Mouse (Mus musculus): ENCODE measurements around the gene Lce1c. TPM values are rescaled to one million over a fixed set of nuclear protein-coding genes. Genes with fewer than 3 reads are reported as not detected.
"Not testable (repeated sequence)": the region's sequence is repeated elsewhere in the genome, so short reads cannot be mapped to it uniquely, and the experiment has no call there.

Lce1c gene
- total RNA-seq (2021) = not detected

DNA sequence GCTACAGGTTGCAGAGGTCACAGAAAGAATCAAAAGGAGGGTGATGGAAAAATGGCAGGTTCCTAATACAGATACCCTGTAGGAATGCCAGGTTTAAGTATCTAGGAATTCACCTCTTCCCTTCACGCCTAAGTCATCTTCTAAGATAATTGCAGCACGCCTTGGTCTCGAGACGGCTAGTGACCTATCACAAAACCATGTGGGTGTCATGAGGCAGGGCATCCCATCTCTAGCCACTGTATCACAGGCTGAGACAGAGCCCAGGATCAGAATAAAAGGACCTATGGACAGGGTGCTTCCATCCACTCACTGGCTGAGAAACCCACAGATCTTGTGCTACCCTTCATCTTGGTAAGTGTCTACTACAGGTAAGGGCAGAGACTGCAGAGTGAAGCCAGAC lies at the start of gene Lce1c:
Gene Lce1c (plus strand): TSS at position 301 of the 400 bp plus-strand sequence.
- DNase-seq (ENCODE audit: low spot score in 2 of 2) = no peak
- intact Hi-C loops (cut with DNase I) = no loop called here

GRCm38 (mm10) chr3:92637745-92638652 lies 41.0 kb upstream of the Lce1c start:
- DNase-seq (ENCODE audit: low spot score in 2 of 2) = no peak
- intact Hi-C loops (cut with DNase I) = no loop called here

DNA sequence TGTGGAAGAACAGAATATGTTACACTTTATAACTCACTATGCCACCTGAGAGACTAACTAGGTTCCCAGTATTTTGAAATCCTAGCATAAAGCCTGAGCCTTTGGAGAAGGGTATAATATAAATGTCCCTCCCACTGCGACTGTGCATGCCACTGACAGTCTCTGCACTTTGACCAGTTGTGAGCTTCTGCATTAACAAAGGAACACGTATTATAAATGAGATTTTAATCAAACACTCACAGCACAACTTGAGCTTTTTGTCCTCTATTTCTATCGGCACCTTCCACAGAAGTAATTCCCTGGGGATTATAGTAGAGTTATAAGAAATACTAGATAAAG lies 40.4 kb upstream of the Lce1c start:
- DNase-seq (ENCODE audit: low spot score in 2 of 2) = no peak
- intact Hi-C loops (cut with DNase I) = no loop called here

- intact Hi-C loops (cut with DNase I) = no loop called here
- DNase-seq (ENCODE audit: low spot score in 2 of 2) = no peak
Observed at GRCm38 (mm10) chr3:92639854-92640253, 39.2 kb upstream of the Lce1c start.

DNA sequence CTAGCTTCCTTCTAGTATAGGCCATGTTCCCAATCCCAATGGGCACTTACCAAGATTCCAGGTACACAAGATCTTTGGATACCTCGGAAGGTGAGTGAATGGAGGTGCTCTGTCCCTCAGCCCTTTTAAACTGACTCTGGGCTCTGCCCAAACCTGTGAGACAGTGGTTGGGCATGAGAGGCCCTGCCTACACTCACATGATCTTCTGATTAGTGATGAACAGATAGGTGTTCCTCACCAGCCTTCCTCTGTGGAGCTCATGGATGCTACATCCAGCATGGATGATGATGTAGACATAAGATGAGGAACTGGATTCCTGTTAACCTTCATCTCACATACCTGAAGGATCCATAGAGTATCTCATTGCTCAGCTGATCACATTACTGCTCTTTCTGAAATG lies 30.8 kb upstream of the Lce1c start, which contains the start of gene Lce1a1:
Gene Lce1a1 (minus strand): TSS at position 101 of the 400 bp plus-strand sequence.
- no peak for DNase-seq (ENCODE audit: low spot score in 2 of 2)
- intact Hi-C loops (cut with DNase I) = no loop called here

- intact Hi-C loops (cut with DNase I) = no loop called here
Observed at GRCm38 (mm10) chr3:92656826-92657225, 22.2 kb upstream of the Lce1c start, which contains the start of gene Lce1b. Lce1b (minus strand) TSS chr3:92656926.

GRCm38 (mm10) chr3:92670215-92670614 lies 8.8 kb upstream of the Lce1c start, which contains the start of gene Lce1a2:
Lce1a2 (minus strand) TSS chr3:92670315.
- intact Hi-C loops (cut with DNase I) = no loop called here
- no peak for DNase-seq (ENCODE audit: low spot score in 2 of 2)

More at GRCm38 (mm10) chr3:92656826-92657225, 22.2 kb upstream of the Lce1c start, which contains the start of gene Lce1b:
- DNase-seq (ENCODE audit: low spot score in 2 of 2) = no peak

- no peak for DNase-seq (ENCODE audit: low spot score in 2 of 2)
- intact Hi-C loops (cut with DNase I) = no loop called here
Observed at GRCm38 (mm10) chr3:92687110-92687509, 8.1 kb downstream of the Lce1c start, which contains the start of gene Lce1d. Lce1d (minus strand) TSS chr3:92687210.

DNA sequence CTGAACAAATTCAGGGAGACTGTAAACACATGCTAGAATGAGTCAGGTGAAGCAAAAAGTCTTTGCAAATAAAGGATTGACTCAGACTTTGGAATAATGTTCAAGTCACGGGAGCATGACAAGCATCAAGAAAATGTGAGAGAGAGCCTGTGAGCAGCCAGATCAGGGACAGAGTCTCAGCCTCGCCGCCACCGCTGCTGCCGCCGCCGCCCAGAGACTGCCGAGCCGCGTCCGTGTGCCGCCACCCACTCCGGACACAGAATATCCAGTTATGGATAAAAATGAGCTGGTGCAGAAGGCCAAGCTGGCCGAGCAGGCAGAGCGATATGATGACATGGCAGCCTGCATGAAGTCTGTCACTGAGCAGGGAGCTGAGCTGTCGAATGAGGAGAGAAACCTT lies 10.1 kb downstream of the Lce1c start:
- DNase-seq (ENCODE audit: low spot score in 2 of 2); intact Hi-C loops (cut with DNase I): not testable (repeated sequence)

DNA sequence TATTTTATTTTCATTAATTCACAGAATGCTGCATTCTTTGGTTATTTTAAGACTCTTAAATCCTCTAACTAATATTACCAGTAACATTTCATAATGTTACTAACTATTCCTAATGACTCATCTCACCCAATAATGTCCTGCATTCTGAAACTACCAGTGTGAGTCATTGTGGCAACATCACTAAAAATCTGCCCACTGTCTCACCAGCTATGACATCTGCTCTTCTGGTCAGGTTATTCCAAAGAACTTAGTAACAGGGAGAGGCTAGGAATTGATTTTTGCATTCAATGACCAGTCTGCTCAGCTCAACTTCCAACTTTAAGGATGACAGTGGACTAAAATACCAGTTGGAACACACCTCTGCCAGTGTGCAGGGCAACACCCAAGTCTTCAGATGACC lies 12.6 kb downstream of the Lce1c start:
- intact Hi-C loops (cut with DNase I) = no loop called here
- no peak for DNase-seq (ENCODE audit: low spot score in 2 of 2)

DNA sequence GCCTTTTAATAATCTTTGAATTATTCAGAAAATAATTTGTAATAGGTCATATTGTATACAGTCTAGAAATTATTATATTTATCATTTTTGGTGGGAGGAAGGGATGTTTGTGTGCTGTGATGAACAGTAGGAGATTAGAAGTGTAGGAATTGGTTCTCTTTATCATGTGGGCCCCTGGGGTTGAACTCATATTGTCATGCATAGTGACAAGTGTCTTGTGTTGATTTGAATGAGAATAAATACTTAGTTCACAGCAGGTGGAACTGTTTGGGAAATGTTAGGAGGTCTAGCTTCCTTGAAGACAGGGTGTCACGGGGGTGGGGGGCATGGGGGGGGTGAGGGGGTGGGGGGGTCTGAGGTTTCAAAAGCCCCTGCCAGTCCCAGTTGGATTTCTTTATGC lies 15.6 kb downstream of the Lce1c start:
- intact Hi-C loops (cut with DNase I) = no loop called here
- no peak for DNase-seq (ENCODE audit: low spot score in 2 of 2)

GRCm38 (mm10) chr3:92708974-92709373 lies 29.9 kb downstream of the Lce1c start, which contains the start of gene Lce1e:
Lce1e (minus strand) TSS chr3:92709074.
- intact Hi-C loops (cut with DNase I) = no loop called here
- no peak for DNase-seq (ENCODE audit: low spot score in 2 of 2)

GRCm38 (mm10) chr3:92715122-92715521 lies 36.1 kb downstream of the Lce1c start:
- intact Hi-C loops (cut with DNase I) = no loop called here
- DNase-seq (ENCODE audit: low spot score in 2 of 2) = no peak

GRCm38 (mm10) chr3:92720250-92720649 lies 41.2 kb downstream of the Lce1c start, which contains the start of gene Lce1f:
Lce1f (minus strand) TSS chr3:92720350.
- no peak for DNase-seq (ENCODE audit: low spot score in 2 of 2)
- intact Hi-C loops (cut with DNase I) = no loop called here

DNA sequence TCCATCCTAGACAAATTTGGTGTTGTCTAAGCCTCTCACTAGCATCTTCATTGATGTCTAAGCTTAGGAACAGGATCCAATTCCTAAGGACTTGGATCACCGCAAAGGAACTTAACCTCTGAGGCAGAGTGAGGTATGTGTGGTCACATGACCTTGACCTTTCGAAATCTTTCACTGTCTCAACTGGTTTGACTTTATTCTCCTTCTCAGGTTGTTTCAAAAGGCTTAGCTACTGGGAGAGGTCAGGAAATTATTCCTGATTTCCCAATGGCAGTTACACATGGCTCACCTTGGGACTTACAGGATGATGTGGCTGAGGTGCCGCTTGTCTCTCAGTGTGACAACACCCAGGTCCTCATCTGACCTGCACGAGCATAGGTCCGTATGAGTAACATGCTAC lies 43.6 kb downstream of the Lce1c start:
- intact Hi-C loops (cut with DNase I) = no loop called here
- no peak for DNase-seq (ENCODE audit: low spot score in 2 of 2)

Other genes starting within 250 kb of the Lce1c start
- 1 to 10 TPM; 4.2 to 4.9 TPM for gene Gm9774, start 249.8 kb upstream of the Lce1c start, total RNA-seq (2021)
- not detected for gene Sprr2k, start 246.7 kb upstream of the Lce1c start, total RNA-seq (2021)
- not detected for gene Sprr1b, start 240.5 kb upstream of the Lce1c start, total RNA-seq (2021)
- not detected for gene Sprr3, start 220.5 kb upstream of the Lce1c start, total RNA-seq (2021)
- gene Sprr1a, start 193.4 kb upstream of the Lce1c start, total RNA-seq (2021) = not detected
- gene Sprr4, start 178.8 kb upstream of the Lce1c start, total RNA-seq (2021) = not detected
- gene 2310046K23Rik, start 144.7 kb upstream of the Lce1c start, total RNA-seq (2021) = not detected
- not detected for gene Ivl, start 105.5 kb upstream of the Lce1c start, total RNA-seq (2021)
- gene Smcp, start 90.2 kb upstream of the Lce1c start, total RNA-seq (2021) = not detected
- not detected for gene 2210017I01Rik, start 71.8 kb upstream of the Lce1c start, total RNA-seq (2021)
- gene Lce6a, start 57.6 kb upstream of the Lce1c start, total RNA-seq (2021) = not detected
- not detected for gene Lce1a1, start 30.9 kb upstream of the Lce1c start, total RNA-seq (2021)
- gene Lce1b, start 22.3 kb upstream of the Lce1c start, total RNA-seq (2021) = not detected
- gene Lce1a2, start 8.9 kb upstream of the Lce1c start, total RNA-seq (2021) = not detected
- not detected for gene Lce1d, start 8.0 kb downstream of the Lce1c start, total RNA-seq (2021)
- gene Lce1e, start 29.8 kb downstream of the Lce1c start, total RNA-seq (2021) = not detected
- not detected for gene Lce1f, start 41.1 kb downstream of the Lce1c start, total RNA-seq (2021)
- not detected for gene Gm38119, start 59.8 kb downstream of the Lce1c start, total RNA-seq (2021)
- gene Lce1g, start 73.1 kb downstream of the Lce1c start, total RNA-seq (2021) = not detected
- not detected for gene Lce1h, start 85.8 kb downstream of the Lce1c start, total RNA-seq (2021)
- gene Lce1i, start 99.7 kb downstream of the Lce1c start, total RNA-seq (2021) = not detected
- gene Lce1j, start 111.3 kb downstream of the Lce1c start, total RNA-seq (2021) = not detected
- gene Lce1k, start 128.6 kb downstream of the Lce1c start, total RNA-seq (2021) = not detected
- gene Kprp, start 148.0 kb downstream of the Lce1c start, total RNA-seq (2021) = not detected
- gene Lce1l, start 172.0 kb downstream of the Lce1c start, total RNA-seq (2021) = not detected
- not detected for gene 2310050C09Rik, start 191.0 kb downstream of the Lce1c start, total RNA-seq (2021)
- not detected for gene Lce3a, start 247.0 kb downstream of the Lce1c start, total RNA-seq (2021)